Mouse (Mus musculus): ENCODE measurements at regions not wholly inside any gene's neighbourhood (a gene's known extent, or its start where the extent isn't known, plus 50 kb on each side); places are given as distances from the start of the nearest gene placed in this dataset.
"Not testable (repeated sequence)": the region's sequence is repeated elsewhere in the genome, so short reads cannot be mapped to it uniquely, and the experiment has no call there.

DNA sequence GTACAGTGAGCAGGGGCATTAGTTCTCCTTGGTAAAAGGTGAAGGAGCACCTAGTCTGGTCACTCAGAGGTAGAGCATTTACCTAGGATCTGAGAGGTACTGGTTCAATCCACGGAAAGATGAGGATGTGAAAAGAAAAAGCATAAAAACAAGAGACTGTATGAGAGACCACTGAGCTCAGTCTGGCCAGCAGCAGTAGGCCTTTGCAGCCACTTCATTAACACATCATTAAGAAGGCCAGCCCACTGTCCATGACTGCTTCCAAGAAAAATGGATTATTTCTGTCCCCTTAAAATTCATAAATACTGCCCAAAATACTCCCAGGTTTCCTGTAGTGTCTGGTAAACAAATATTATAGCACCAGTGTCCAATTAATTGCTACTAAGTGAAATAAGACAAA lies 499.3 kb upstream of the 4930578C19Rik start:
- no peak for DNase-seq (ENCODE audit: low read depth)

- peak; percentile 25 for DNase-seq (ENCODE audit: low read depth)
Measured at GRCm38 (mm10) chrX:18942612-18943011, 481.4 kb upstream of the 4930578C19Rik start.

DNA sequence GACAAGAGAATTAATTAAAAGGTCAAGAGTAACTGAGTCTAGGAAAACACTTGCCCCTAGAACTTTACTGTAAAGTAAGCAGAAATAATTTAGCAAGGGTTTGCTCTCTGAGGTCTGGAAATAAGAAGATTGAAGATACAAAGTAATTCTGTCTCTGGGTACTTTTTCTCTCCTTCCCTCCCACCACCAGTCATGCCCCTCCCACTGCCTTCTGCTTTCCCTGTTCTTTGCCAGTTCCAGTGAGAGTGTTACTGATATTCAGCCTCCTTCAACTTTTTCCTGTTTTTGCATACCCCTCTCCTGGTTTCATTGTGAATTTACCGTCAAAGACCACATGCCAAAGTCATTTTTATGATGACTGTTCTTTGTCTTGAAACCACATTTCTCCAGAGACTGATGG lies 472.1 kb upstream of the 4930578C19Rik start:
- DNase-seq (ENCODE audit: low read depth) = no peak

GRCm38 (mm10) chrX:18923084-18923483 lies 461.9 kb upstream of the 4930578C19Rik start:
- DNase-seq (ENCODE audit: low read depth) = peak; percentile 54

- DNase-seq (ENCODE audit: low read depth) = no peak
Measured at GRCm38 (mm10) chrX:18921366-18922092, 460.3 kb upstream of the 4930578C19Rik start.

DNA sequence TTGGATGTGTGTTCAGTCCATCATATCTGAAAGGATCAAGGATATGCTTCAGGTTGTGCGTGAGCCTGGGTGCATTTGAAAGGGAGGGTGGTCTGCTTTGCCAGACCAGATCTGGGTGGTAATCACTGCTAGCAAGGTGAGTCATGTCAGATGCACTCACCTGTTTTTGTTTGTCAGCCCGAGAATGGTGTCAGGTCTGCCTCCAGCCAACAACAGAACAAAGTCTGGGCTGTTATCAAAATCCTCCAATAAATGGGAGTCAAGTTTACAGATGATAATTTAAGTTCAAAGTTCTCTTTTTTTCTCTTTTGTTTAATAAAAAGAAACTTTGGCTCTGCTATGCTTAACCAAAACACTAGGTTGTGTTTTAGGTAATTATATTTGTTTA lies 421.6 kb upstream of the 4930578C19Rik start:
- DNase-seq (ENCODE audit: low read depth) = no peak

GRCm38 (mm10) chrX:18882088-18882783 lies 421.0 kb upstream of the 4930578C19Rik start:
- DNase-seq (ENCODE audit: low read depth) = peak; percentile 88

GRCm38 (mm10) chrX:18875734-18876133 lies 414.5 kb upstream of the 4930578C19Rik start:
- DNase-seq (ENCODE audit: low read depth) = no peak

DNA sequence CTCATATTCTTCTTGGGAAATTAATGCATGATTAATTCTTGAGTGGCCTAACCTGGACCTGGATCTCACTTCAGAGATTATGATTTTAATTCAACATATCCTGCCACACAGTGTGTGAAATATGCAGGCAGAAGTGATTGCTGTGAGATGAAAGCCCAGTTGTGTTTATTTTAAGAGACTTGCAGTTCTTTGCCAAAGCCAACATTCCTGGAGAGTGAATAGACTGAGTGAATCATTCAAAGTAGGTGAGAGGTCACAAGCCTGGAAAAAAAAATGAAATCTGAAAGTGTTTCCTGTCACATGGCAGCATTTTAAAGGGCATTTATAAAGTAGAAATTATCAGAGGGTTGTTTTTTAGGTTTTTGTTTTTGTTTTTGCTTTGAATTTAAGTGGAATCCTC lies 412.9 kb upstream of the 4930578C19Rik start:
- peak; percentile 28 for DNase-seq (ENCODE audit: low read depth)

DNA sequence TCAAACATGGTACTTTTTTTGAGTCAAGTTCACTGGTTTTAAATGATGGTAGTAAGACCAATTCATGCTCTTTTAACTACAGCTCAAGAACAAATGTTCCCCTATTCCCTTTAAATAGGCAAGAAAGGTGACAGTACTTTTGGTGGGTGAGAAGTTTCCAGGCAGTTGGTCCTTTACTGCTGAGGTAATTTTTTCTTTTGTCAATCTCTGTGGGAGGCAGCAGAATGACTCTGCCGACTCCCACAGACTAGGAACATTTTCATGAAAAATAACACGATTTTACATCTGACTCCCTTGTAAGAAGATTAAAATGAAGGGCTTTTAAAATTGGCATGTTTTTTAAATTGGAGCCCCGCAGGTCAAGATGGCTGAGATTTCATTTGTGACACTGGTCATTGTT lies 377.5 kb upstream of the 4930578C19Rik start:
- DNase-seq (ENCODE audit: low read depth) = no peak

DNA sequence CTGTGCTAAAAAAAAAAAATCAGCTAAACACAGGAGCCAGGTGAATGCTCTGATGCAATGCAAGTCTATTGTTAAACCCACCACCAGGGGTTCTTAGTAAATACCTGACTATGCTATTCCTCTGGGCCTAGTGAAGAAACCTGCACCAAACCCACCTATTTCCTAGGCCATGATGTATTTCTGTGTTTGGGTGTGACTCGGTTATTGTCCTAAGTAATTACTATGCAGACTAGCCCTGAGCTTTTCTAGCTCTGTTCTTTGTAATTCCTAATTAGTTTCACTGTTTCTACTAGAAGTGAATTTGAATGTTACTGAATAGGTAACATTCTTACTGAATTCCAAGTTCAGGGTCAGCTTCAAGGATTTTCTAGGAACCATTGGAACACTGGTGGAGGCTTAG lies 363.8 kb upstream of the 4930578C19Rik start:
- not testable (repeated sequence) for DNase-seq (ENCODE audit: low read depth)

DNA sequence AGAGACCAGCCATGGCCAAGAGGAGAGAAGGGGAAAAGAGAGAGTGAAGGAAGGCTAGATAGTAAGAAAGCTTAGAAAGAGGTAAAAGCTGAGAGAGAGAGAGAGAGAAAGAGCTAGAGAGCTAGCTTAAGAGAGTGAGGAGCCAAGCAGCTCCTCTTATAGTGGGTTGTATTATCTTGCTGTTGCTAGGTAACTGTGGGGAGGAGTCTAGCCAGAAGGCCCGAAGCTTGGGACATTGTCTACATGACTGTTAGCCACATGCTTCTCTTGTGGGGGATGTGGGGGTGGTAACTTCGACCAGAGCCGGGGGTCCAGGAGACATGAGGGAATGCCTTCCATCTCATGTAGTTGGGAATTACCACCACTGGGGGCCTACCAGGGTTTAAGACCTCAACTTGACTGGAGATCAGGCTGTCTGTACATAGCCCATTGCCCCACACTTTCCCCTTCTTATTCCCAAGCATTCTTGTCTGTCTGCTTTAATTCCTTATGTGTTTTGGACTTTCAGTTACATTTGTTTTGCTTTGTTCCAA lies 353.3 kb upstream of the 4930578C19Rik start:
- DNase-seq (ENCODE audit: low read depth) = no peak

Measured in 416B (cell line).